Mouse (Mus musculus): ENCODE results near the gene Ppp2r1a. TPM values are rescaled to one million over a fixed set of nuclear protein-coding genes. Genes with fewer than 3 reads are reported as not detected.

The Ppp2r1a gene
- 855 and 880 TPM in 2 replicates for polyA plus RNA-seq (2015; fragmentation: Nextera tagmentation; extraction: Ambion mirVana)

DNA sequence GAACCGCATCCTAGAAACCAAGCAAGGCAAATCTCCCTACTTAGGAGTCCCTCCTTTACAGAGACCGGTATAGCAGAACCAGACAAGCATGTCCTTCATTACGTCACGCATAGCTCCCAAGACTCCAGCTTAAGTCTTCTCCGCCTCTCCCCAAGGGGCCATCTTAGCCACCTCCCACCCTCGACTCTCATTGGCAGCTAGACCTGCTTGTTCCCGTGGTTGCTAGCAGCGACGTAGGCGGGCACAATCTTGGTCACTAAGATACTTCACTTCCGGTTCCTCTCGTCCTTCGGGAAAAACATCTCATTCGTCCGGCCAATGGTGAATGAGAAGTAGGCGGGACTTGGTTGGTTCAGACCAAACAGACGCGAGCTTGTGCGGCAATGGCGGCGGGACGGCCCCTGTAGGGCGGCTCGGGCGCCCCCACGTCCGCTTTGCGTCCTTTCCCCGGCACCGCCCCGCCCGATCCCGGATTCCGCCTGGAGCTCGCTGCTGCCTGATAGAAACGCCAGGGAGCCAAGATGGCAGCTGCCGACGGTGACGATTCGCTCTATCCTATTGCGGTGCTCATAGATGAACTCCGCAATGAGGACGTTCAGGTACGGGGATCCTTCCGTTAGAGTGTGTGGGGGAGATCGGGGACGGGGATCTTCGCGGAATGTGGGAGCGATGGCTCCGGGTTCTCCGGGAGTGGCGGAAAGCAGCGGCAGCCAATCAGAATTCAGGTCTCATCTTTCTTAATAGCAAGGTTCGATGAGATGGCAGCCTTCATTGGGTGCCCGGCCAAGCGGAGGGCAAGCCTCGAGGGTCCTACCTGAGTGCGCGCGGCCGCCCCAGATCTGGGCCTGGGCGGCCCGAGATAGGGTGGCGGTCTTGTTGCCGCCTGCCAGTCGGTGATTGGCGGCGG, at the start of gene Ppp2r1a:
Gene Ppp2r1a, plus strand, starts transcription at position 327 of the 907 bp plus-strand sequence.
- Histone ChIP-seq H3K4me3 (ENCODE audit: low read length) (peak within 1 kb of the TSS; percentile 64), H3K27ac (ENCODE audit: low read depth, low read length) (peak within 1 kb of the TSS; percentile 98), H3K4me2 (ENCODE audit: low read length) (peak within 1 kb of the TSS; percentile 90), H3K36me3 (ENCODE audit: control insufficient read depth, insufficient read depth, low read length) (no peaks in the 10 kb centered on the region), H3K9me3 (ENCODE audit: control insufficient read depth, low read length) (no peaks in the 10 kb centered on the region), H3K9ac (ENCODE audit: low read depth, low read length) (peak within 1 kb of the TSS; percentile 91), H3K4me1 (ENCODE audit: control insufficient read depth, insufficient read depth, low read depth, low read length) (peaks cover 31% of the 10 kb centered on the region), H3K27me3 (replicated peaks; ENCODE audit: control insufficient read depth, insufficient read depth, low read length) (no peaks in the 10 kb centered on the region)
- under 1% methylated on average over 65 of the region's 69 CpGs for WGBS
- ATAC-seq: peak; percentile 99

DNA sequence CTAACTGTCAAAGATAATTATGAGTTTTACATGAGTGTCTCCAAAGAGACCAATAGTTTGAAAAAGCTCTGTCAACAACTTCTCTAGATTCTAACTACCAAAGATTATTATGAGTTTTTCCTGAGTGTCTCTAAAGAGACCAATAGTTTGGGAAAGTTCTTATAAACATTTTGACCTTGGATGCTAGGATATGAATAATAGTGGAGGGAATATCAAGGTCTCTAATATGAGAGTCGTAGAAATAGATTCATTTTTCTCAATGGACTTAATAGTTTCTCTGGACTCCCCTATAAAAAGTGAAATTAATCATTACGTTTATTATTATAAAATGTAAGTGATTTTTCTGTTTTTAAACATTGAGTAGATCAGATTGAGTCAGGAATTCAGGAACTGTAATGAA, 40.1 kb upstream of the Ppp2r1a start, which contains the start of gene Vmn1r231:
Gene Vmn1r231, minus strand, starts transcription at position 101 of the 400 bp plus-strand sequence.
- Histone ChIP-seq H3K4me1 (ENCODE audit: control insufficient read depth, insufficient read depth, low read depth, low read length) (no peaks in the 10 kb centered on the region), H3K36me3 (ENCODE audit: control insufficient read depth, insufficient read depth, low read length) (no peaks in the 10 kb centered on the region), H3K9me3 (ENCODE audit: control insufficient read depth, low read length) (no peaks in the 10 kb centered on the region), H3K4me3 (ENCODE audit: low read length) (no peak within 1 kb of the TSS), H3K27ac (ENCODE audit: low read depth, low read length) (no peak within 1 kb of the TSS), H3K27me3 (replicated peaks; ENCODE audit: control insufficient read depth, insufficient read depth, low read length) (no peaks in the 10 kb centered on the region), H3K9ac (ENCODE audit: low read depth, low read length) (no peak within 1 kb of the TSS), H3K4me2 (ENCODE audit: low read length) (no peak within 1 kb of the TSS)
- 68% methylated on average over 2 of the region's 2 CpGs for WGBS
- ATAC-seq: no peak

- H3K9me3 ChIP-seq (ENCODE audit: control insufficient read depth, low read length): no peaks in the 10 kb centered on the region
- H3K27ac ChIP-seq (ENCODE audit: low read depth, low read length): no peak within 1 kb of the TSS
- ATAC-seq: no peak
- no peak within 1 kb of the TSS for H3K4me3 ChIP-seq (ENCODE audit: low read length)
- no peak within 1 kb of the TSS for H3K9ac ChIP-seq (ENCODE audit: low read depth, low read length)
- 50% methylated on average over 1 of the region's 1 CpGs for WGBS
- no peaks in the 10 kb centered on the region for H3K27me3 ChIP-seq (replicated peaks; ENCODE audit: control insufficient read depth, insufficient read depth, low read length)
- H3K36me3 ChIP-seq (ENCODE audit: control insufficient read depth, insufficient read depth, low read length): no peaks in the 10 kb centered on the region
- H3K4me1 ChIP-seq (ENCODE audit: control insufficient read depth, insufficient read depth, low read depth, low read length): no peaks in the 10 kb centered on the region
- no peak within 1 kb of the TSS for H3K4me2 ChIP-seq (ENCODE audit: low read length)
Observed at GRCm38 (mm10) chr17:20919614-20920013, 25.5 kb upstream of the Ppp2r1a start, which contains the start of gene Vmn1r232. Vmn1r232 (minus strand) TSS chr17:20919714.

GRCm38 (mm10) chr17:20944226-20944625, 885 bp upstream of the Ppp2r1a start:
- Histone ChIP-seq H3K36me3 (ENCODE audit: control insufficient read depth, insufficient read depth, low read length) (no peaks in the 10 kb centered on the region), H3K9me3 (ENCODE audit: control insufficient read depth, low read length) (no peaks in the 10 kb centered on the region), H3K4me1 (ENCODE audit: control insufficient read depth, insufficient read depth, low read depth, low read length) (peaks cover 30% of the 10 kb centered on the region), H3K4me3 (ENCODE audit: low read length) (peak overlapping the region; percentile 64), H3K27me3 (replicated peaks; ENCODE audit: control insufficient read depth, insufficient read depth, low read length) (no peaks in the 10 kb centered on the region), H3K9ac (ENCODE audit: low read depth, low read length) (peak overlapping the region; percentile 74), H3K4me2 (ENCODE audit: low read length) (peak overlapping the region; percentile 66), H3K27ac (ENCODE audit: low read depth, low read length) (peak overlapping the region; percentile 96)
- ATAC-seq: no peak
- WGBS: 50% methylated on average over 3 of the region's 3 CpGs

- ATAC-seq: no peak
- peaks cover under 1% of the 10 kb centered on the region; the same call in 1 of the 2 replicates for H3K36me3 ChIP-seq (ENCODE audit: control insufficient read depth, insufficient read depth, low read length)
- peaks cover 31% of the 10 kb centered on the region for H3K4me1 ChIP-seq (ENCODE audit: control insufficient read depth, insufficient read depth, low read depth, low read length)
- H3K4me2 ChIP-seq (ENCODE audit: low read length): peak overlapping the region; percentile 90
- no peaks in the 10 kb centered on the region for H3K9me3 ChIP-seq (ENCODE audit: control insufficient read depth, low read length)
- peak overlapping the region; percentile 64 for H3K4me3 ChIP-seq (ENCODE audit: low read length)
- H3K27ac ChIP-seq (ENCODE audit: low read depth, low read length): peak overlapping the region; percentile 98
- H3K27me3 ChIP-seq (replicated peaks; ENCODE audit: control insufficient read depth, insufficient read depth, low read length): no peaks in the 10 kb centered on the region
- H3K9ac ChIP-seq (ENCODE audit: low read depth, low read length): peak overlapping the region; percentile 91
- under 1% methylated on average over 13 of the region's 13 CpGs for WGBS
Observed at GRCm38 (mm10) chr17:20946026-20946565, 985 bp downstream of the Ppp2r1a start.

DNA sequence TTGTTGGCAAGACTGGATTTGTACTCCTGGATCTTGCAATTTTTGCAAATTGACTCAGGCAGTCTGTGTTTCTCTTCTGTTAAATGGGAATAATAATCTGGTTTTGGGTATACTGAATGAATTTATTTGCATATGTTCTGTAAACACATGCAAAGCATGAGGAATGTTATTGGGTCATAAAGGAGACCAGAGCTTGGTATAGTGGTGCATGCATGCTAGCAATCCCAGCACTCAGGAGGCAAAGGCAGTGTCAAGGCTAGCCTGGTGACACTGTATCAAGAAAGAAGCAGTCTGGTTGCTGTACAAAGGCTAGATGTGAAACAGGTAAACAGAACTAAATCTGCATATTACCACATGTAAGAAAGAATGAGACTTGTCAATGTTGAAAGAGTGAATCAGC, 1.5 kb downstream of the Ppp2r1a start:
- H3K4me1 ChIP-seq (ENCODE audit: control insufficient read depth, insufficient read depth, low read depth, low read length): peaks cover 31% of the 10 kb centered on the region
- no peaks in the 10 kb centered on the region for H3K27me3 ChIP-seq (replicated peaks; ENCODE audit: control insufficient read depth, insufficient read depth, low read length)
- H3K9me3 ChIP-seq (ENCODE audit: control insufficient read depth, low read length): no peaks in the 10 kb centered on the region
- peak overlapping the region; percentile 90 for H3K4me2 ChIP-seq (ENCODE audit: low read length)
- H3K9ac ChIP-seq (ENCODE audit: low read depth, low read length): peak overlapping the region; percentile 91
- H3K36me3 ChIP-seq (ENCODE audit: control insufficient read depth, insufficient read depth, low read length): peaks cover 3% of the 10 kb centered on the region; the same call in 1 of the 2 replicates
- no peak for ATAC-seq
- peak overlapping the region; percentile 64 for H3K4me3 ChIP-seq (ENCODE audit: low read length)
- no peak overlapping the region for H3K27ac ChIP-seq (ENCODE audit: low read depth, low read length)

DNA sequence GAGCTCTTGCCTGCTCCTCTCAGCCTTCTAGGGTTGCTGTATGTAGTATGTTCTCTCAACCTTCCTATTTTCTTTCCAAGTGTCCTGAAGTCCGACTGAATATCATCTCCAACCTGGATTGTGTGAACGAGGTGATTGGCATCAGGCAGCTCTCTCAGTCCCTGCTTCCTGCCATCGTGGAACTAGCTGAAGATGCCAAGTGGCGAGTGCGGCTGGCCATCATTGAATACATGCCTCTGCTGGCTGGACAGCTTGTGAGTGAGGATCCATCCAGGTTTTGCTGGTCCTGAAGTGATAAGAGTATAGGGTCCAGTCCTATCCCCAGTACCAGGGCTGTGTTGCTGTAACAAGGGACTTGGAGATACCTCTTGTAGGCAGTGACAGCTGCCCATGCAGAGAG, 15.3 kb downstream of the Ppp2r1a start:
- Histone ChIP-seq H3K36me3 (ENCODE audit: control insufficient read depth, insufficient read depth, low read length) (peaks cover 84% of the 10 kb centered on the region), H3K4me3 (ENCODE audit: low read length) (no peak overlapping the region), H3K27ac (ENCODE audit: low read depth, low read length) (no peak overlapping the region), H3K9ac (ENCODE audit: low read depth, low read length) (no peak overlapping the region), H3K27me3 (replicated peaks; ENCODE audit: control insufficient read depth, insufficient read depth, low read length) (no peaks in the 10 kb centered on the region), H3K4me2 (ENCODE audit: low read length) (no peak overlapping the region), H3K4me1 (ENCODE audit: control insufficient read depth, insufficient read depth, low read depth, low read length) (no peaks in the 10 kb centered on the region), H3K9me3 (ENCODE audit: control insufficient read depth, low read length) (no peaks in the 10 kb centered on the region)
- ATAC-seq: no peak
- WGBS: 97% methylated on average over 5 of the region's 5 CpGs

DNA sequence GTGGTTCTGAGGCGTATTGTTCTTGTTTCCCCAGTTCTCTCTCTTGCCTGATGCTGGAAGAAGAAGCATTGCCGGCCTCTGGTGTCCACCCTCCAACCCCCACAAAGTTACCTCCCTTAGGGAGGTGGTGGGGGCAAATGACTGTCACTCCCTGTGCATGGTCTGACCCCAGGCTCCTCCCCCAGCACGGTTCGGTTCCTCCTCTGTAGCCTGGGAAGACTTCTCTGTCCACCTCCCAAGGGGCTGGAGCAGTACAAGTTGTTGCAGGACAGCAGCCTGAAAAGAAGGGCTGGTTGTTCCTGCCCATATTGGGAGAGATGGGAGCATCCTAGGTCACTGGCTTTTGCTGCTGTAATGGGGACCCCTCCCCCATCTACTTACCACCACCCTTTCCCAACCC, 20.3 kb downstream of the Ppp2r1a start:
- Histone ChIP-seq H3K4me3 (ENCODE audit: low read length) (no peak overlapping the region), H3K27ac (ENCODE audit: low read depth, low read length) (no peak overlapping the region), H3K9ac (ENCODE audit: low read depth, low read length) (no peak overlapping the region), H3K27me3 (replicated peaks; ENCODE audit: control insufficient read depth, insufficient read depth, low read length) (no peaks in the 10 kb centered on the region), H3K36me3 (ENCODE audit: control insufficient read depth, insufficient read depth, low read length) (peaks cover 70% of the 10 kb centered on the region), H3K4me2 (ENCODE audit: low read length) (no peak overlapping the region), H3K4me1 (ENCODE audit: control insufficient read depth, insufficient read depth, low read depth, low read length) (no peaks in the 10 kb centered on the region), H3K9me3 (ENCODE audit: control insufficient read depth, low read length) (no peaks in the 10 kb centered on the region)
- ATAC-seq: no peak
- WGBS: 94% methylated on average over 4 of the region's 4 CpGs

DNA sequence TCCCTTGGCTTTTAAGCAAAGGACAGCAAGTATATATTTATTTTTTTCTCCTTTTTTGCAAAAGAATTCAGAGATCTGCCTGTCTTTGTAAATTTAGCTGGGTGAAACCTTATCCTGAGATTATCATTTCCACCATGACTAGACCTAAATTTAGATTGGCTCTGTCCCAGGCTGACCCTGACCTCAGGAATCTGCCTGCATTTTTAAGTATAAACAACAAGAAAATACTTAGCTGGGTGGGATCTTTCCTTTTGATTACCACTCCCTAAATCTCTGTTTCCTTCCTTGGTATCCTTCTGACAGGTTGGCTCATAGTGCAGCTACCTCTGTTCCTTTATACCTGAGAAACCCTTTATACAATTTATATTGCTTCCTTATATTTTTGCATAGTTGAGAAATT, 21.6 kb downstream of the Ppp2r1a start:
- ATAC-seq: no peak
- no peak overlapping the region for H3K27ac ChIP-seq (ENCODE audit: low read depth, low read length)
- no peaks in the 10 kb centered on the region for H3K9me3 ChIP-seq (ENCODE audit: control insufficient read depth, low read length)
- H3K4me1 ChIP-seq (ENCODE audit: control insufficient read depth, insufficient read depth, low read depth, low read length): no peaks in the 10 kb centered on the region
- H3K27me3 ChIP-seq (replicated peaks; ENCODE audit: control insufficient read depth, insufficient read depth, low read length): no peaks in the 10 kb centered on the region
- H3K9ac ChIP-seq (ENCODE audit: low read depth, low read length): no peak overlapping the region
- H3K4me2 ChIP-seq (ENCODE audit: low read length): no peak overlapping the region
- peaks cover 65% of the 10 kb centered on the region for H3K36me3 ChIP-seq (ENCODE audit: control insufficient read depth, insufficient read depth, low read length)
- H3K4me3 ChIP-seq (ENCODE audit: low read length): no peak overlapping the region

All from hindbrain, embryonic 16.5 days (tissue).